Mouse (Mus musculus) heart, embryonic 14.5 days (tissue): ENCODE measurements at regions not wholly inside any gene's neighbourhood (a gene's known extent, or its start where the extent isn't known, plus 50 kb on each side); places are given as distances from the start of the nearest gene placed in this dataset.
"Not testable (repeated sequence)": the region's sequence is repeated elsewhere in the genome, so short reads cannot be mapped to it uniquely, and the experiment has no call there.

Experiments
- ATAC-seq: fragments of 200-750 bp; cut with Nextera tagmentation; 2 replicates; pipeline ENCODE4 v1.8.0; 2017; ENCODE audit warnings: low read depth, moderate TSS enrichment; ENCODE audit not compliant: insufficient number of reproducible peaks, insufficient read depth, low FRiP score
- H3K27ac ChIP-seq, 2 experiments: fragments of 200-500 bp in 1 of 2; fragments of 300-500 bp in 1 of 2; sonication (generic) in 1 of 2; replicated peaks in 1 of 2; 2 replicates each; pipeline ENCODE4 v1.5.1; 2012 to 2014; ENCODE audit warnings: low read depth in 2 of 2, low read length in 2 of 2, control low read depth in 1 of 2, mild to moderate bottlenecking in 1 of 2, mixed read lengths in 1 of 2; ENCODE audit not compliant: control insufficient read depth in 1 of 2, insufficient read depth in 1 of 2
- H3K27me3 ChIP-seq: fragments of 300-500 bp; sonication (generic); 2 replicates; pipeline ENCODE4 v1.6.1; 2014; ENCODE audit warnings: mild to moderate bottlenecking, low read length, control low read depth; ENCODE audit not compliant: control insufficient read depth, insufficient read depth
- H3K36me3 ChIP-seq: fragments of 300-500 bp; sonication (generic); 2 replicates; pipeline ENCODE4 v1.6.1; 2014; ENCODE audit warnings: mild to moderate bottlenecking, control low read depth, low read length, mixed read lengths; ENCODE audit not compliant: control insufficient read depth, insufficient read depth
- H3K4me1 ChIP-seq, 2 experiments: fragments of 200-500 bp in 1 of 2; fragments of 300-500 bp in 1 of 2; sonication (generic) in 1 of 2; 2 replicates each; pipeline ENCODE4 v1.6.1; 2012 to 2014; ENCODE audit warnings: low read length in 2 of 2, control low read depth in 1 of 2, mixed read lengths in 1 of 2; ENCODE audit not compliant: control insufficient read depth in 2 of 2, insufficient read depth in 2 of 2
- H3K4me2 ChIP-seq: fragments of 300-500 bp; sonication (generic); 2 replicates; pipeline ENCODE4 v1.6.1; 2014; ENCODE audit warnings: mild to moderate bottlenecking, low read length
- H3K4me3 ChIP-seq, 2 experiments: fragments of 200-500 bp in 1 of 2; fragments of 300-500 bp in 1 of 2; sonication (generic) in 1 of 2; 2 replicates each; pipeline ENCODE4 v1.5.1; 2012 to 2014; ENCODE audit warnings: low read length in 2 of 2, mild to moderate bottlenecking in 2 of 2, control low read depth in 1 of 2, low read depth in 1 of 2, moderate library complexity in 1 of 2; ENCODE audit not compliant: control insufficient read depth in 1 of 2, insufficient read depth in 1 of 2
- H3K9ac ChIP-seq: fragments of 300-500 bp; sonication (generic); 2 replicates; pipeline ENCODE4 v1.6.1; 2014; ENCODE audit warnings: mild to moderate bottlenecking, low read length
- H3K9me3 ChIP-seq: fragments of 300-500 bp; sonication (generic); 2 replicates; pipeline ENCODE4 v1.6.1; 2016; ENCODE audit warnings: low read length, control low read depth; ENCODE audit not compliant: control insufficient read depth
- WGBS: fragments of 180-500 bp; shearing (Covaris S2); extraction: QIAGEN DNeasy Blood & Tissue Kit; methylation state at CpG from one replicate; pipeline ENCODE4 v1.1.7; 2014; 5-methylcytosine and 5-hydroxymethylcytosine counted together

DNA sequence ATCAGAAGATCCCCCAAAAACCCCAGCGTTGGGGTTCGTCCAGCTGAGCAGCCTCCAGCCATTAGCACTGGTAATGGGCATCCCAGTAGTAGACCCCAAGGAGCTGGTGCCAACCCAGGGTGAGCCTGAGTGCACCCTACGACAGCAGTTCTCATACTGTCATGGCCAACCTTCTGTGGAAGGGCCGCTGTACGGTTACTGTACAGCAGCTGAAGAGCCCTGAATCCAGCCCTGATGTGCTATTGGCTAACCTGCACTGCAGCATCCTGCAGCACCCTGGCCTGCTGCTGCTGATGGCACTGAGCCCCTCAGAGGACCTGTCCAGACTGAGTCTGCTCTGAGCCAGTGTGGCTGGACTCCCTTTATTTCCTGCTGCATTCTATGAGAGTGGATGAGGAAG lies 53.9 kb upstream of the Fcho1 start:
- not testable (repeated sequence) for ATAC-seq, H3K36me3 ChIP-seq, H3K4me3 ChIP-seq, H3K27me3 ChIP-seq, H3K9ac ChIP-seq, H3K4me1 ChIP-seq, H3K27ac ChIP-seq, H3K9me3 ChIP-seq, H3K4me2 ChIP-seq
- 79% methylated on average over 5 of the region's 5 CpGs for WGBS

- Histone ChIP-seq H3K27ac (no peak overlapping the region), H3K4me3 (no peak overlapping the region), H3K27me3 (no peaks in the 10 kb centered on the region), H3K4me1 (no peaks in the 10 kb centered on the region), H3K4me2 (no peak overlapping the region), H3K9ac (no peak overlapping the region), H3K9me3 (no peaks in the 10 kb centered on the region), H3K36me3 (no peaks in the 10 kb centered on the region)
- ATAC-seq: no peak
- 65% methylated on average over 10 of the region's 10 CpGs for WGBS
Observed at GRCm38 (mm10) chr8:71778916-71779315, 53.4 kb upstream of the Fcho1 start.
